Mouse (Mus musculus) erythroid progenitor cell, adult 5-6 weeks (primary cell): ENCODE results near the gene Shisa4. TPM values are rescaled to one million over a fixed set of nuclear protein-coding genes. Genes with fewer than 3 reads are reported as not detected.

ENCODE experiments used
- ATAC-seq: replicated peaks from 2 replicates; pipeline ENCODE4 v1.8.0; 2016; ENCODE audit warnings: moderate number of reproducible peaks, mild to moderate bottlenecking, moderate TSS enrichment, inconsistent platforms; ENCODE audit not compliant: poor library complexity, low FRiP score, severe bottlenecking
- total RNA-seq, 2 experiments: library from RNA; stranded (forward) in 1 of 2; stranded (reverse) in 1 of 2; fragments of 150-400 nt in 1 of 2; fragments of 186-747, 209-891 nt in 1 of 2; gene quantifications; 2 replicates each; pipeline versions ENCODE4 v1.2.3 to v1.2.4; 2015 to 2017; ENCODE audit warnings: low replicate concordance in 2 of 2

Gene Shisa4
- total RNA-seq, 2 experiments from 2014 or later = not detected

- ATAC-seq = no peak
Observed at GRCm38 (mm10) chr1:135368245-135368644, 6.8 kb downstream of the Shisa4 start.

DNA sequence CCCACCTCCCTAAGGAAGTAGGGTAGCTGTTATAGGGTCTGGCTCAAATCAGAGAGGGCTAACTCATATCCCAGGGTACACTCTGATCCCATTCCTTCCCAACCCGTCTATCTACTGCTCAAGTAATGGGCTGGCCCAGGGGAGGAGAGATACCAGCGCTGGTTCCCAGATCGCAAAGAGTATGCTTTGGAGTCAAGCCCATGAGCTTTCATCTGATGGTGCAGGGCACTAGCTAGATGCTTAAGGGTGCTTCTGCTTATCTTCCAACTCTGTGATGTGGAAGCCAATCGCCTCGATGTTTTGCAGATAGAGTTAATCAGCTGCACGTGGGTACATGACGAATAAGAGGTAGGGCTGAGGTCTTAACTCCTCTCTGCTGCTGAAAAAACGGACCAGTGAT lies 7.4 kb downstream of the Shisa4 start:
- no peak for ATAC-seq

DNA sequence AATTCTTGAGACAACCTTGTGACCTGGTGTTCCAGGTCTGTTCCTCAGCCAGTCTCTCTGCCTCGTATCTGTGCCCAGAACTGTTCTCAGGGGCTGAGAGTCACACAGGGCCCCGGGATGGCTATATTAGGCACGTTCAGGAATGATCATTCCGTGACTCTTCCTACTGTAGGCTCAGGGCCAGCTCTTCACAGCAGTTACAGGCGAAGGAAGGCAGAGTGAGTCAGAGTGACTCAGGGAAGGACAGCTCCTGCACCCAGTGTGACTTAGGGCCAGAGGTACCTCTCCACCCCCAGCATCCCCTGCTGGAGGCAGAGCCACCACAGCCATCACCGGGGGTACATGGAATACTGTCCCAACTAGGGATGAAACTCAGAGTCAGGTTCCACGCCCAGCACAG lies 8.0 kb downstream of the Shisa4 start:
- ATAC-seq = no peak

- ATAC-seq = no peak
Observed at GRCm38 (mm10) chr1:135366380-135366779, 8.7 kb downstream of the Shisa4 start.

DNA sequence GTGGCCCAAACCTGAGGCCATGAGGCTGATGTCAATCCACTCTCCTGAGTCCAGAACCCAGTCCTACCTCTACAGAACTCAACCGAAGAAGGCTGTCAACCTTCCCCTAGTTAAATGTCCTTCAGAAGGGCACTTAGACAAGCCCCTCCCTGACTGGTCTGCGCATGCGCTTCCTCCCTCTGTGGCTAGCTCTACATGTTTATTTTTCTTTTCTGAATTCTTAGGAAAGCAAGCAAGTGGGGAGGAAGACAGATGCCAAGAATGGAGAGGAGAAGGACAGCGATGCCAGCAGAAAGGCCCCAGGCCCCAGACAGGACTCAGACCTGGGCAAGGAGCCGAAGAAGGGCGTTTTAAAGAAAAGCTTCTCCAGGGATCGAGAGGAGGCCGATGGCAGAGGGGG lies 11.6 kb downstream of the Shisa4 start:
- no peak for ATAC-seq

DNA sequence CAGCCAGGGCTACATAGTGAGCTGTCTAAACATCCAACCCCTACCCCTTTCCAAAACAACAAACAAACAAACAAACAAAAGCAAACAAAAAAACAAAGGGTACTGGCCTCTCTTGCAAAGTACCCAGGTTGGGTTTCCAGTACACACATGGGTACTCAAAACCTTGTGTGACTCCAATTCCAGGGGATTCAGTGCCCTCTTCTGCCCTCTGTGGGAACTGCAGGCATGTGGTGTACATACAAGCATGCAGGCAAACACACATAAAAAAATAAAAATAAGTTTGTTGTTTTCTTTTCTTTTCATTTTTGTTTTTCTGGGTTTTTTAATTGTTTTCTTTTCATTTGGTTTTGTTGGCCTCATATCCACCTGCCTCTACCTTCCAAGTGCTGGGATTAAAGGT lies 12.9 kb downstream of the Shisa4 start:
- ATAC-seq = no peak

DNA sequence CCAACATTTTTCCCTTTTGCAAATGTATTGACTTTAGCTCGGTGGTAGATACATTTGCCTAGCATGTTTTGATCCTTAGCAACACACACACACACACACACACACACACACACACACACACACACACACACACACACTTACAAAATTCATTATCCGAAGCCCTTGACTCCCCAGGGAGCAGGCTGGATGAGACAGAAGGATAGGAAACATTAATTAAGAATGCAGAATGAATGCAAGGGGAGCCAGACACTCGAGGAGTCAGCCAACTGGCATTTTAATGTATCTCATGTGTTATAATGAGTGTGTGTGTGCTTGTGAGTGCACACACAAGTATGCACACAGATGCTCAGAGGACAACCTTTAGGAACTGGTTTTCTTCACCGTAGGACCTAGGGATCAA lies 13.5 kb downstream of the Shisa4 start:
- no peak for ATAC-seq

- ATAC-seq = no peak
Observed at GRCm38 (mm10) chr1:135359071-135359470, 16.0 kb downstream of the Shisa4 start.

DNA sequence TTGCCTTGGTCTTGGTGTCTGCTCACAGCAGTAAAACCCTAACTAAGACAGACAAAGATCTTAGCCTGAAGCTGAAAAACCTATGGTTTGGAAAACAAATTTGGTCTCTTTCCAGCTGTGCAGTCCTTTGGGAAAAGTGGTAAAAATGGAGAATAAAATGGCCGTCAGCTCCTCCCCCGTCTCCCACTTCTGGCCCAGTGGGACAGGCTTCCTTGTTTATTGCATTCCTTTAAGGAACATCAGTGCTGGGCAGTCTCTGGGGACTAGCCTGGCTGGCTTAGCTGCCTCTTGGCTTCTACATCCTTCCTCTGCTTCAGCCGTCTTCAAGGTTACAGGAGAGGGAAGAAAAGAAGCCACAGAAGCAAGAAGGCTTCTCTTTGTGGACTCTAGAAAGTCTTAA lies 23.1 kb downstream of the Shisa4 start:
- ATAC-seq = no peak

- ATAC-seq = no peak
Observed at GRCm38 (mm10) chr1:135347498-135348169, 27.4 kb downstream of the Shisa4 start.

GRCm38 (mm10) chr1:135346891-135347290 lies 28.1 kb downstream of the Shisa4 start:
- ATAC-seq = no peak

- ATAC-seq = no peak
Observed at GRCm38 (mm10) chr1:135344026-135344425, 31.0 kb downstream of the Shisa4 start.

DNA sequence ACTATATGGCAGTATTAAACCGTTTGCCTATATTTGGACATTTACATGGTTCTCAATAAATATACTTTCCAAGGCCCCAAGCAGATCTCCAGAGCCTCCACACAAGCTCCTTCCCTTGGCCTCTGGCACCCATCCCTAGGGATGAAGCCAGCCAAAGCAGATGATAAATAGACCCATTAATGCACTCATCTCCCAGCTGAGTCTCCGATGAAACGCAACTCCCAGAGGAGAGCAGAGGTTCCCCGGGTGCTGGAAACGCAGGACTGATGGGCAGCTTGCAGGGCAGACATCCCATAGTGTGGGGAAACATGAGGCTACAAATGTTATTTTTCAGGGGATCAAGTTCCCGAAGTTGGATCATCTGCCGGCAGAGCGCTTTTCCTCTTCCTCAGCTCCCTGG lies 33.1 kb downstream of the Shisa4 start:
- no peak for ATAC-seq

GRCm38 (mm10) chr1:135330578-135330977 lies 44.5 kb downstream of the Shisa4 start:
- ATAC-seq = no peak

- ATAC-seq = no peak
Observed at GRCm38 (mm10) chr1:135328368-135328767, 46.7 kb downstream of the Shisa4 start.

DNA sequence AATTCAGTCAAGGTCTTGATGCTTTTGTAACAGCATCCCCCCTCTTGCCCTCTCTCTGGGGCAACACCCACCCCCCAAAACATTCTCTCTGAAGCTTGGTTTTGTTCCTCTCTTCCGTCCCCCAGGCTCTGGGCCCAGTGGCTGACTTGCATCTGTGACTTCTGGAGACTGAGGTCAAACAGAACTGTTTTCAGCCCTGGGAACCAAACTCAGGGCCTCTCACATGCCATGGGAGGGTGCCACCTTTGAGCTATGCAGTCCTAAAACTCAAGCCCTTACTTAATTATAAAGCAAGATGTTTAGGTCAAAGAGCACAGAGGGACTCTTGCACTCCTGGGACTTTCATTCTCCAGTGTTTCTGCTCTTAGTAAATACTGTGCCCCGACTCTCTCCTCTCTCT lies 49.1 kb downstream of the Shisa4 start:
- ATAC-seq = no peak

DNA sequence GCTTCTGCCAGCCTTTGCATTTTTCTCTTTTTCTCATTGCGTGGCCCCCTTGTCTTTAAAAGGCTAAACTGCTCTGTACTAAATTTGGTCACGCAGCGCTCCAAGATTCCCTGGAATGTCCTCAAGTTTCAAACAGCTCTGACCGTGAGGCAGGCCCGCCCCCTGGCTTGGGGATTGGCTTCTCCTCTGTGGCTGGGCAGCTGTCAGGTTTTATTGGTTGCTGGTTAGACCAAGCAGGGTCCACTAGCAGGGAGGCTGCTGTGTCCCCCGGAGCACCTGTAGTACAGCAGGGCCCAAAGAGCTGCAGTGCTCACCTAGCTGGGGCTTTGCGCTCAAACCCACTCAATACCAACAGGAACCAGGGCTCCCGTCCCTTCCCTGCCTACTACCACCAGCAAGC lies 50.5 kb downstream of the Shisa4 start, which contains the start of gene Lmod1:
Gene Lmod1, plus strand, starts transcription at position 237 of the 400 bp plus-strand sequence.
- ATAC-seq = no peak

- no peak for ATAC-seq
Observed at GRCm38 (mm10) chr1:135323367-135323901, 51.6 kb downstream of the Shisa4 start.
